Mouse (Mus musculus): ENCODE data around the gene Coq7.
A peak's percentile ranks its signal among the peaks of the same experiment; 100 is the strongest.

DNA sequence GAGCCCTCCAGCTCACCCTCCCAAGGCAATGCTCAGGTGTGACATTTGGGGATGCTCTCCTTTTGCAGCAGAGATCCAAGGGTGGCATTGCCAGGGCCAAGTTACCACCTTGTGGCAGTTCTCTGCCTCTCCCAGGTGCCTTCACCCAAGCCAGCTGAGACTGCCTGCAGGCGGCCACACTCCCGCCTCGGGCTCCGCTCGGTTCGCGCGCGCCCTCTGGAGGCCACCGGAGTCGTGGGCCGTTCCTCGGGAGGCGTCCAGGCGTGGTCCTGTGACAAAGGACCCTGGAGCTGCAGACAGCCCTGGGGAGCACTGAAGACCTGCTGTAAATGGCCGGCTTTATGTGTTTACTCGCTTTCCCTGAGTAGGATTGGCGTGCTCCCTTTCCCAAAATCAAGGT, 14.5 kb downstream of the Coq7 start:
- TF ChIP-seq CTCF (IDR thresholded peaks at IDR 0.05; ENCODE audit: extremely low read depth, insufficient read depth, insufficient read length, insufficient replicate concordance) (peak; percentile 92), POLR2A (IDR thresholded peaks at IDR 0.05; ENCODE audit: low read depth, low read length) (no peak)

Data from spleen, adult 2 months (tissue).